Mouse (Mus musculus) adipocyte (in vitro differentiated cells): ENCODE results near the gene Slc16a13.

Experiments used
- DNase-seq: peaks from one replicate; pipeline ENCODE4 v3.0.0-alpha.2; 2016; ENCODE audit warnings: low spot score

Slc16a13 gene

GRCm38 (mm10) chr11:70230239-70230727 is 9.4 kb upstream of the Slc16a13 start:
- peak; percentile 83 for DNase-seq

DNA sequence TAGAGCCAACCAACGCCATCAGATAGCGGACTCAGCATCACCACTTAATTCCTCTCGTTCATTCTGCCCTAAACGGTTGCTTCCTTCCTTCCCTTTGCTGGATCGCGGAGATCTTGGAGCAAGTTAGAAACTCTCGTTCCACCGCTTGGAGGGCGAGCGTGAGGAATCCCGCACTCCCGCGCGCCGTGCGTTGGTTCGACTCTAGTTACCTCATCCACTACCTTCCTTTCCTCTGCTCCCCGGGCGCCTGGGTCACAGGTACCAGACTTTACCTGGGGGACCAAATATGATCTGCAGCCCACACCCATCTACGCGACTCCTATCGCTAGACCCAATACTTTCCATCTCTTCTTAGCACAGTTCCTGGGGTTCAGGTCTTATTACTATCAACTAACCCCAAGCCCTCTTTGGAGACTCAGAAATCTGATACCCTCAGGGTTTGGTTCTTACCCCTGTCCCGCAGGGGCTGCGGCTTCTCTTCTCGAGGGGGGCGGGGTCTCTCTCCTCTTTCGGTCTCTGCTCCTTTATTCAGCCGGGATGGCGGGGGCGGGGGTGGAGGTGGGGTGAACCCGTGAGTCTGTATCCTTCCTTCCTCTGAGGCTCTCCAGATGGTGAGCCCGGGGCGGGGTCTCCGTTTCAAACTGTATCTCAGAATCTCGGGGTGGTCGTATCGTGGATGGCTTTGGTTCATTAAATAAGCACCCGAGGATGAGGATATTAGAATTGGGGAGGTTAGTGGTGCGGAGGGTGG is 8.6 kb upstream of the Slc16a13 start, which contains the start of gene Bcl6b:
Gene Bcl6b (minus strand): TSS at position 539 of the 751 bp plus-strand sequence.
- no peak for DNase-seq

DNA sequence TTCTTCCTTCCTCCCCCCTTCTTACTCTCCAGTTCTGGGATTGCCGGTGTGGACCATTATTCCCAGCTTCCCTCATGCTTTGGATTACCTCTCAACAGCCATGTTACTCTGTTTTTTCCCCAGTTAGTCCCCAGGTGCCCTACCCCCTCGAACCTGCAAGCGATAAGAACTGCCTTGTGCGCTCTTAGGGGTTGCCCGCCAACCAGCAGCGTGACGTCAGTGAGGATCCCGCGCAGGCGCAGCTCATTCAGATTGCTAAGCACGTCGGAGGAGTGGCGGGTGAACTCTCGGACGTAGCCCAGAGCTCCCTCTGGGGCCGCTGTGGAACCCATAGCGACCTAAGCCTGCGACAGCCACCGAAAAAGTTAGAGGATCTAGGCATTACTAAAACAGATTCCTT is 8.0 kb upstream of the Slc16a13 start:
- no peak for DNase-seq

GRCm38 (mm10) chr11:70227661-70228245 is 6.9 kb upstream of the Slc16a13 start:
- no peak for DNase-seq

- DNase-seq, result peak; percentile 20
Measured at GRCm38 (mm10) chr11:70227126-70227525, 6.3 kb upstream of the Slc16a13 start.

DNA sequence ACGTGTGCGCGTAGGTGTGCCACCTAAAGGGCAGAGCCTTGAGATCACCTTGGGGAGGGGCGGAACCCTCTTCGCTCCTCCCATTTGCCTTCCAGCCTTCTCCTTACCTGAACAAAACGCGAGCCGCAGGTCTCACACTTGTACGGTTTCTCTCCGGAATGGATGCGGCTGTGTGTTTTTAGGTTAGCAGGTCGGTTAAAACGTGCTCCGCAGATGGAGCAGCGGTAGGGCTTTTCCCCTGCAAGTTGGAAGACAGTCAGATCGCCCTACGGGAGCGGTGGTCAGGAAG is 5.7 kb upstream of the Slc16a13 start:
- no peak for DNase-seq

DNA sequence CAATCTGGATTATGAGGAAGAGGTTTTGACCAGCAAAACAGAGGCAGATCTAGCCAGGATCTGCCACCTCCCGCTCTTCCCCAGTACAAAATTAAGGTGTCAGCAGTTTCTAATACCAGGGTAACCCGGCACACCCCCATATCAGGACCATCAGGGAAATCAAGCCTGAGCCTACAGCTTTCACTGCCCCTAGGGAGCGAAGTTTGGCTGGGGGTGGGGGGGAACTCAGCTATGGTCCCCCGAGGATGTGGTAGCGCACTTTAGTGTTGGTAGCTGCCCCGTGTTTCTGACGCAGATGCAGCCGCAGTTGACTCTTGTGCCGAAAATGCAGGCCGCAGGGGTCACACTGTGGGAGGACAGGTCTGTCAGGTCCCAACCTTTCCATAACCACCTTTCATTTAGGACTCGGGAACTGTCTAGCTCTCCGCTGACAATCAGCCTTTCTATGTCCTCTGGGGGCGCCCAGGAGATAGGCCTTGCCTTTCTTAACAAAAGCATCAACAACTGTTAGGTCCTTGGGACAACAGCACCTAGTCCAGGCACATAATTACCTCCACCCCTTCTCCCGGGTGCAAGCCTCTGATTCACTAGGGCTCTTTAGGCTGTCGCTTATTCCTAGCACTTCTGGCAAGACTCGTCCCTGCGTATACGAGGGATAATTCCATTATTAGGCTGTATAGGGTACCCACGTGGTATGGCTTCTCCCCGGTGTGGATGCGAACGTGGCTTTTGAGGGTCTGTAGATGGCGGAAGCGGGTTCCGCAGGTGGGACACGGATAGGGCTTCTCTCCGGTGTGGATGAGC is 5.1 kb upstream of the Slc16a13 start:
- DNase-seq, result no peak

GRCm38 (mm10) chr11:70223724-70224123 is 2.9 kb upstream of the Slc16a13 start:
- DNase-seq, result no peak

- no peak for DNase-seq
Measured at GRCm38 (mm10) chr11:70221603-70222500, 988 bp upstream of the Slc16a13 start.

DNA sequence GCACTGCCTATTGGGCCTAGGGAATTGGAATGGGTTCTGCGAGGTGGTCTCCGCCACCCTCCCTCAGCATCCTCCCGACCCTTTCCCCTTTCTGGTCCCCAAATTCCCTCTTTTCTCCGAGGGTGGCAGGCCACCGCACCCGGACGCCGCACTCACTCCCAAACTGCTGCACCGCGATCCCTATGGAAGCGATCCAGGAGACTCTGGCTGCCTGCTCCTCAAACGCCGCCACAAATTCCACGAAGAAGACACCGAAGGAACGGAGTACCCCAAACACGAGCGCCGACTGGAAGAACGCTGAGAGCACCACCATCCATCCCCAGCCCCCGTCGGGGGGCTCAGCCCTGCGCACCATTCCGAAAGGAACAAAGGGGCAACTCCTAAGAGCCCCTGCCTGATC is 541 bp downstream of the Slc16a13 start:
- DNase-seq, result no peak

- DNase-seq, result no peak
Measured at GRCm38 (mm10) chr11:70219873-70220272, 991 bp downstream of the Slc16a13 start.

GRCm38 (mm10) chr11:70218741-70219470 is 2.0 kb downstream of the Slc16a13 start:
- DNase-seq, result no peak

GRCm38 (mm10) chr11:70218039-70218438 is 2.8 kb downstream of the Slc16a13 start:
- DNase-seq, result no peak

- DNase-seq, result no peak
Measured at GRCm38 (mm10) chr11:70216103-70216502, 4.8 kb downstream of the Slc16a13 start.

DNA sequence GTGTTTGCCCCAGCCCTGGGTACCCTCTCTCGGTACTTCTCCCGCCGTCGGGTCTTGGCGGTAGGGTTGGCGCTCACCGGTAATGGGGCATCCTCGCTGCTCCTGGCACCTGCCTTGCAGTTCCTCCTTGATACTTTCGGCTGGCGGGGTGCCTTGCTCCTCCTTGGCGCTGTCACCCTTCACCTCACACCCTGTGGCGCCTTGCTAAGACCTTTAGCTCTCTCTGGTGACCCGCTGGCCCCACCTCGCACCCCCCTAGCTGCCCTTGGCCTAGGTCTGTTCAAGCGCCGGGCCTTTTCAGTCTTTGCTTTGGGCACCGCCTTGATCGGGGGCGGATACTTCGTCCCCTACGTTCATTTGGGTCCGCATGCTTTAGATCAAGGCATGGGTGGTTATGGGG is 5.6 kb downstream of the Slc16a13 start:
- DNase-seq, result no peak

GRCm38 (mm10) chr11:70214856-70215209 is 6.0 kb downstream of the Slc16a13 start:
- DNase-seq, result no peak

- no peak for DNase-seq
Measured at GRCm38 (mm10) chr11:70214191-70214855, 6.5 kb downstream of the Slc16a13 start.

DNA sequence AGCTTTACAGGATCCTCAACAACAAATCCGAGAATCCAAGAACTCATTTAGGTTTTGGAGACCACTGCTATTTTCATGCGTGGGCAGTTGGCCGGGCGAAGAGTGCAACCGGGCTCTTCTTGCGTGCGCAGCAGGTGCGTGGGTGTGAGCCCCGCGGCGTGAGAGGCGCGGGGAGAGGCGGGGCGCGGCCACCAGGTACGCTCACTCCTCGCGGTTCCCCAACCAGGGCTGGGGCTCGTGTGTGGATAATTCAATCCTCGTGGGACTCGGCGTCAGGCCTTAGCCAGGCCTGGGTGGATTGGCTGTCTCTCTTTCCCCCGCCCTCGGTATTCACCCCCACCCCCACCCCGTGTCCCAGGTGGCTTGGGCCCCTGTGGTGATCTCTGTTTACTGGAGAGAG is 7.1 kb downstream of the Slc16a13 start:
- DNase-seq, result no peak

GRCm38 (mm10) chr11:70212896-70213295 is 8.0 kb downstream of the Slc16a13 start:
- DNase-seq, result peak; percentile 89

GRCm38 (mm10) chr11:70212423-70212822 is 8.4 kb downstream of the Slc16a13 start, which contains the start of gene Slc16a11:
Gene Slc16a11, plus strand, starts transcription at chr11:70212752.
- DNase-seq, result peak; percentile 92

DNA sequence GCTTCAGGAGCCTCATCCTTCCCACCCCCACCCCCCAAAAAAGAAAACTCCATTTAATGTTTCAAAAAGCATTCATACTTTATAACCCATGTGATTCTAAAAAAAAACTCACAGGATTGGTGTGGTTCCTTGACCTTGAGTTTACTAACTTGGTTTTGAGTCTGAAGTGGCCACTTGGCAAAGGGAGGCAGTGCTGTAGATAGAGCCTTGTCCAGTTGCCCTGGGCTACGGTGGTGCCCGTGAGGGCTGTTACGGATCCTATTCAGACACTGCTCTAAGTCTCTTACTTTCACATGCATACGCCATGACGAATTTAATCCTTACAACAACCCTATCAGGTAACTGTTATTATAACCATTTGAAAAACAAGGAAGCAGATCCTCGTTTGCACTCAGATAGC is 8.9 kb downstream of the Slc16a13 start:
- peak; percentile 44 for DNase-seq
